Mouse (Mus musculus) liver, adult (tissue): ENCODE results near the gene Islr2.

ENCODE experiments used
- GATA4 ChIP-seq: IDR thresholded peaks from 2 replicates; pipeline ENCODE4 v1.6.1; 2014; ENCODE audit warnings: mild to moderate bottlenecking, low read length; ENCODE audit not compliant: insufficient replicate concordance

Islr2 gene

DNA sequence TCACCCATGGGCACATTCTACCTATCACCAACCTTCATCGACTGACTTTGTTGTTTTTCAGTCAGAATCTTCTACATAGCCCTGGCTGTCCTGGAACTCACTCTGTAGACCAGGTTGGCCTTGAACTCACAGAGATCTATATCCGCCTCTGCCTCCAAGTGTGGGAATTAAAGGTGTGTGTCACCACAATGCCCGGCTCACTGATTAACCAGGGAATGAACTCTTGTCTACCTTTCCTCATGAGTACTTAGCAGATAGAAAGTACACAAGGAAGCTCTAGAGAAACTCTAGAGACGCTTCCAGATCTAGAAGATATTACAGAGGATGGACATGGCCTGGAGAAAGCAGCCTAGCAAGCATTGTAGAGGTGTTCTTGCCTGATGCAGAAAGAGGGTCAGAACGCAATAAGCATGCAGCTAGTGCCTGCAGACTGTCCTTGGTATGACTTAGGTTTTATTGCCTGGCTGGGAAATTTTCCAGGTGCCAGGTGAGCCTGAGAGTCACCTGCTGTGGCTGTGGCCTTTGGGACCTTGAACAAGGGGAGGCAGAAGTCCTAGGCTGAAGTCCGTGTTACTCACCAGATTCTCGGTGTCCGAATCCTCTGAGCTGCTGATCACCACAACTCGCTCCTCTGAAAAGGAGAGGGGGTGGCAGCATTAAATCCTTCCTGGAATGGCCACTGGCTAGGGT, 24.8 kb upstream of the Islr2 start:
- no peak for TF ChIP-seq GATA4

DNA sequence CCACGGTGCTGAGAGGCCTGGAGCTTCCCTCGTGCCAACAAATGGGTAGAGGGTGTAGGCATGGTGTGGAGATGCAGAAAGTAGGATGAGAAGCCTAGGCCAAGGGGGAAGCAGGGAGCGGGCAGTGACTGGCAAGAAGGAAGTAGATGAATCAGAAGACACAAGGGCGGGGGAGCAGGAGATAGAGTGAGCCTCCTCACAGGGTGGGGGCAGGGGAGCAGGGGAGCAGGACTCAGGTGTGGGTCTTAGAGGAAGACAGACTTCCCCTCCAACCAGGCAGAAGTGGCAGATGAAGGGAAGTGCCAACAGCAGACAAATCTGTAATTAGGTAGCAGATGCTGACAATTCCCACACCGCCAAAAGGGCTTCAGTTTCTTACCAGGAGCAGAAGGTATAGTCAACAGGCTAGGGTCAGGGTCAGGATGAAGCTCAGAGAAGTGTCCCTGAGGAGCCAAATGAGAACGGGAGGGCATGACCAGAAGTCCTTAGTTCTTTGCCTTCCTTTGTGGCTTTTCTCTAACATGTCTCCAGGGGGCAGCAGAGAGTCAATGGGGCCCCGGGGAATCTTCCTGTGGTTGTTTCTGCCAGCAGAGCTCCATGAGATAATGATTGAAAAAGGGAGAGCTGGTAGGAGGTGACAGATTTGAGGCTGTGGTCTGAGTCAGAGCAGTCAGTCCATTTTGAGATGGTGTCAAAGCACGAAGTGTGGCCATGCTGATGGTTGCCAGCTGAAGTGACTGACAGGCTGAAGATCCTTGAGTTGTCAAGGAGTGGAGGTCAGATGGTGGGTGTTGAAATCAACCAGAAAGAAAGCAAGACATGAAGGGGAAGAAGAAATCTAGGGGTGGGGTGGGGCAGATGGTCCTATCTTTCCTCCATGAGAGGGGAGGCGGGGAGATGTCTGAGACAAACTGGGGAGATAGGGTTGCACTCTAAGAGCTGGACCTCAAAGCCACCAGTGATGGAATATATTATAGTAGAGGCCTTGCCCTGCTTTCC, 22.1 kb upstream of the Islr2 start:
- no peak for TF ChIP-seq GATA4

DNA sequence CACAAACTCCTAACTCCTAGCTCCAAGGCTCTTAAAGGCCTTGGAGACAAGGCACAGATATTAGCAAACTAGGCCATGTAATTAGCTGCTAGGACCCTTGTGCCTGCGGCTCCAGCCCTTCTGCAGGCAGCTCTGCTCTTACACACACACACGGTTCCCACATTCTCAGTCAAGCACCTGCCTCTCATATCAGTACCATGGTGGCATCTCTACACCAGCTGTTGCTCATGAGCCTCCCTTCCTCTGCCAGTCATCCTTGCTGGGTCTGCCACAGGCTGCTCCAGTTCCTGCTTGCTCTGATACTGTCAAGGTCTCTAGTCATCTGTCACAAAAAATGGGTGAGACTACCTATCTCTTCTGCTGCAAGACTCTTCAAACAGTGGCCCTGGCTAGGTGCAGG, 20.2 kb upstream of the Islr2 start:
- TF ChIP-seq GATA4, result no peak

DNA sequence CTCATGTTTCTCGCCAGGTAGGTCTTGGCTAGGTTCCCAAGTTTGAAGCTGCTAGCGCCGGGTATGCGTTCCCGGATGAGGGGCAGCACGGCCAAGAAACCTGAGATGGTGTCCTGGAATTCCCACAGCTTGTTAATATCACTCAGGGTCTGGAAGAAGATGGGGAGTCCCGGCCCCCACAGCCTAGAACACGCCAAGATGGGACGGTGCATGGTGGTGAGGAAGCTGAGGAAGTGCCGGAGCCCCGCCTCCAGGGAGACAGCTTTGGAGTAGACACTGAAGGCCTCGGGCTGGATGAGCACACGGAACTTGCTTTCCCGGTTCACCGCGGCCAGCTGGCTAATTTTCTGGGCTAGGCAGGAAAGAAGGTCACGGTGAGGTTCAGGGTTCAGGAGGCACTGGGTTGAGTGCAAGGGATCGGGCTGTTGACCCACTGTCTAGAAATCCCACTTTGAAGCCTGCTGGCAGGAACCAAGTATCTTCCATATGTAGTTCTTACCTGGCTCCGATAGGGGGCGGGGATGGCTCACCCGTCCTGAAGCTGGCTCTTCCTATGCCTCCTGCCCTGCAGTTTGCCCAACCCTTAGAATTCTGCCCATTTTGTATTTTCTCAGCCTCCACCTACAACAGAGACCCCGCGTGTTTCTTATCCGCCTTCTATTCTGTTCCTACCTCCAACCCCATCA, 16.2 kb upstream of the Islr2 start:
- no peak for TF ChIP-seq GATA4

DNA sequence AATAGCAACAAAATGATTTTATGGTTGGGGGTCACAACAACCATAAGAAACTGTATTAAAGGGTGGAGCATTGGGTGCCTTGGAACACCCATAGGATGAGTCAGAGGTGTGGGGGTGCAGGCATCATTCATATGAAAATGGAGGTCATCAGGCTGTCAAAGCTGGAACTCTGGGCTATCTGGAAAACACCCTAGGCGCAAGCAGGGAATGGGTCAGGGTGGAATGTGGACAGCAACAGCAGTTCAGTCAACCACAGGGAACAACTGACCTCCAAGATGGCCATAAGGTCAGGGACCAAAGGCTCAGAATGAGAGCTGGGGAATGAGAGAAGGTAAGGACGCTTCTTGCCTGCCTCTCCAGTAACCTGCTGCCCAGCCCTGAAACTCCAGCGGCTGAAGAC, 14.4 kb upstream of the Islr2 start:
- no peak for TF ChIP-seq GATA4

DNA sequence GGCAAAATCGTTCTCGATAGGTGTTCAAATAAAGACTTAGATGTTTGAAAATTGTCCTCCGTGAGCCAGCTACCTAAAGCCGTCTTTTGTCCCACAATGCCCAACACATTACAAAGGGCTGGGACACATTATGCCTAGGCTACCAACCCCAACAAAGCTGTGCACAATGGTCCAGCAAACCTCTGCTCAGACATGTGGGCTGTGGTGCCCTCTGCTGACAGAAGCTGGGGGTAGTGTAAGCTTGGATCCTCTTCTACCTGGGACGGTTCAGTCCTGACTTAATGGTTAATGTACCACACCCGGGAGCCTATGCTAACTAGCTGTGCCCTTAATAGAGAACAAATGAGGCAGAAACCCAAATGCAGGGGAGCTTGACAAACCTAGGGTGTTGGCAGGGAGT, 12.3 kb upstream of the Islr2 start:
- TF ChIP-seq GATA4, result no peak

DNA sequence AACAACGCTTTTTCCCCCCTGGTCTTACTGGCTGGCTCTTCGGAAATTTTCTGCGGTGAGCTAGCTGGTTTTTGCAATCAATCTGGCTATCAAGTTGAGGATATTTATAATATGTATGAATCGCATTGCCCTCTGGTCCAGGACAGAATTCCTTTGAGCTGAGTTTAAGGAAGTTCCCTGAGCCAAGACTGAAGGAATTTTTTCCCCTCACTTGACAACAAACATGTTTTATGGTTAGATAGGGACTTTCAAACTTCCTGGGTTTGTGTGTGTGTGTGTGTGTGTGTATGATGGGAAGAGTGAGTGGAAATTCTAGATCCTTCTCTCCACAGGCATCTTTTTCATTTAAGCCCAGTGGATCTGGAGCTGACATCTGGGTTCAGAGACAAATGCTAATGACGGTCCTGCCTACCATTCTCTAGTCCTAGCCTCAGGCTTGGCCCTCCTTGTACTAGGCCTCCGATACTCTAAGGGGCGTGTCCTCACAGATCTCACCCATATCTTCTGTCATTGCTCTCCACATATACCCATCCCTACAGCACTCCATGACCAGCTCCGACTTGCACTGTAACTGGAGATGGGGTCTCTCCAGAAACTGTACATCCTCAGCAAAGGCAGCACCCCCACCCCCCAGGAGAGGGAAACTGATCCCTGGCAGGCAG, 10.5 kb upstream of the Islr2 start:
- peak; percentile 45; the same call in 1 of the 2 replicates for TF ChIP-seq GATA4

DNA sequence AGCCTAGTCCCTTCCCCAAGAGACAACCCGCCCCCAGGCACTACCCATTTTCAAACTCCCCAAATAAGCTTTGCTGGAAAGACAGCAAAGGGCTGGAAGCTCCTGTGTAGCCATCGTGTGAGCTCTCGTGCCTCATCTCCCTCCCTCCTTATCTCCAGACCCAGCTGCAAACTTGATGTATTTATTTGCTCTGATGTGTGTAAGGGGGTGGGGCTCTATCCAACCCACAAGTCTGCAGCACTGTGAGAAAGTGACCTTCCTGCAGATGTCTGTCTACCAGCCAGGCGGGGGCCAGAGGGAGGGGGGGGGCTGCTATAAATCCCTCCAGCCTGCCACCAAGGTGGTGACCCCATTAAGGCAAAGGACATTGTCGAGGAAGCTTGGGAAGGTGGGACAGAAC, 9.7 kb upstream of the Islr2 start:
- TF ChIP-seq GATA4, result no peak

DNA sequence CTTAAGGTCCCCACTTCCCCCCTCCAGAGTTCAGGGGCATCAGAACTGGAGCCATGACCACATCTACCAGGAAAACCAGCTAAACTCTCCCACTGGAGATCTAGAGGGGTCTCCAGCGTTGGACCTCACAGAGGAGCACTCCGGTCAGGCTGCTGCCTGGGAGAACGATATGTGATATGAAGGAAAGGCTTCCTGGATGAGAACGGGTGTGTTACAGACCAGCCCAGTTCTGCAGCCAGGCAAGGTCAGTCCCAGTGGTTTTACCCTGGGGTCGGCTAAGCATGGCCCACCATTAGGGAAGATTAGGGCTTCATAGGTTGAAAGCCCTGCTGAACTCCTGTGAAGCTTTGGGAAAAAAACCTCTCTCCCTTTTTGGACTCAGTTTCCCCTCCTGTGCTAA, 9.3 kb upstream of the Islr2 start:
- no peak for TF ChIP-seq GATA4

DNA sequence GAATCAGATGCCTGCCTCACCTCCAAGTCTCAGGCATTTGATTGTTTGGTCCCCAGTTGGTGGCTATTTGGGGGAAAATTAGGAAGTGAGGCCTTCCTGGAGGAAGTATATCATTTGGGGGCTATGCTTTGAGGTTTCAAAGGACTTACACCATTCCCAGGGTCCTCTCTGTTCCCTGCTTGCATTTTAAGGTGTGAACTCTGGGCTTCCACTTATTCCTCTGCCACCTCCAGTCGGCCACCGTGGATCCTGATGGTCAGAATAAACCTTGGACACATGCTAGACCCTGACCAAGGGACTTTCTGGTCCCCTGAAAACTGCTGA, 6.1 kb upstream of the Islr2 start:
- TF ChIP-seq GATA4, result no peak

DNA sequence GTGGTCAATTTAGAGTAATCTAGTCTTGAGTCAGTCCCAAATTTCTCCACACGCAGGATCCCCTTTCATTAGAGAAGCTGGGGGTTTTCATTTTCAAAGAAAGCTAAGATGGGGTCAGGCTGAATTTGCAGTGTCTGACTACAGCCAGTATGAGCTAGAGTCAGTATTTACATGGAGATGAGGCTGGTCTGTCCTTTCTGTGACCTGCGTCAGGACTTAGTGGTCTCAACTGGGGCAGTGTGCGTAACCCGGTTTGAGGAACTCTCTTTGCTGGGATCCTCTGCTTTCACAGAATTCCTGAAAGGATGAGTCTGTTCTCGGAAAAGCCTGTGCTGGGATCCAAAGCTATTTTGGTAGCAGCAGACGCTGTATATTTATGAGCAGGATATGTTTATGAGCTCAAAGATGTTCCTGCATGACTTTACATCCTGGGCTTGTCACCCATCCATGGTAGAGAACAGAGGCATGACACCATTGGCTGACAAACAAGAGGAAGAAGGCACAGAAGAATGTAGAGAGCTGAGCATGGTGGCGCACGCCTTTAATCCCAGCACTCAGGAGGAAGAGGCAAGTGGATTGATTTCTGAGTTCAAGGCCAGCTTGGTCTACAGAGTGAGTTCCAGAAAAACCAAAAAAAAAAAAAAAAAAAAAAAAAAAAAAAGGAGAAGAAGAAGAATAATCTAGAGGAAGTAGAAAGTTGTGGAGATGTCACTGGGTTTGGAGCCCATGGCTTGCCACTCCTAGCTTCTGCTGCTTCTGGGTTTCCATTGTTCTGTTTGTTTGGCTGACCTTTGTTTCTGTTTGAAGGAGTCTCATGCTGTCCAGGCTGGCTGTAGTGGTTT, 5.6 kb upstream of the Islr2 start:
- TF ChIP-seq GATA4, result no peak

DNA sequence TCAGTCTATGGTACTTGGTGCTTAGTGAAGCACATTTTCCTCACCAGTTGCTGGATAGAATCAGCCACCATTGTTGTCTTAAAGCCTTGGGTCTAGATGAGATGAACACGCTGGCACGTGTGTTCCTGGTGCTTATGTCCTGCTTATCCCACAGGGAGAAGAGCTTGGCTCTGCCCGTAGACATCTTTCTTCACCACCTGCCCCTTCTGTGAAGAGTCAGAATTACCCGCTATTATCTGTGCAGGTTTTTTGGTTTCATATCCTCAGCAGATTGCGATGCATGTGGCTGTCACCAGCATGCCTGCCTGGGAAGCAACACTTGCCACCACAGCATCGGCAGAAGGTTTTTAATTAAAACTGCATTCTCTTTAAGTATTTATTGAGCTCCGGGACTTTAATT, 1.9 kb upstream of the Islr2 start:
- no peak for TF ChIP-seq GATA4

DNA sequence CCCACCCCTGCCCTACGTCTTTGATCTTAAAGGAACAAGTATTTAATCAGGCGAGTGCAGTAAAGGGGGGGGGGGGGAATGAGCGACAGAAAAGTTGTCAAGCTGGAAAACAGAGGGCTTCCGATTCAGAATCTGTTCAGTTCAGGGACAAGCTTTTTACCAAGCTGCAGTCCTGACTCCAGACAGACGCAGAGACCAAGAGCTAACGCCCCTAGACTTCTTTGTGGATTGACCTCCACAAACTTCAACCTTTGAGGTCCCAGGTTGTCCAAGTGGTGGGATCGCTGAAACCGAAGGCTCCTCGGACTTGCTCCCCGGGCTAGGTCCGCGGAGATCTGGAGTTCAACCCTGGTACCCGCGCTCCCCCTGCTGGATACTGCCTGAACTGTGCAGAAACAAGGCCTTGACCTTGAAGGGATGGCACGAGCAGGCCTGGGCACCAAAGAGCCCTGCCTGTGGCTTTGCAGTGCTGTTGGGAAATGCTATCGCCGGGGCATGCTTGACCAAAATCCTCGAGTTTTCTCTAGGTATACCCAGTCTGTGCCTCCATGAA, 405 bp upstream of the Islr2 start:
- TF ChIP-seq GATA4, result no peak

DNA sequence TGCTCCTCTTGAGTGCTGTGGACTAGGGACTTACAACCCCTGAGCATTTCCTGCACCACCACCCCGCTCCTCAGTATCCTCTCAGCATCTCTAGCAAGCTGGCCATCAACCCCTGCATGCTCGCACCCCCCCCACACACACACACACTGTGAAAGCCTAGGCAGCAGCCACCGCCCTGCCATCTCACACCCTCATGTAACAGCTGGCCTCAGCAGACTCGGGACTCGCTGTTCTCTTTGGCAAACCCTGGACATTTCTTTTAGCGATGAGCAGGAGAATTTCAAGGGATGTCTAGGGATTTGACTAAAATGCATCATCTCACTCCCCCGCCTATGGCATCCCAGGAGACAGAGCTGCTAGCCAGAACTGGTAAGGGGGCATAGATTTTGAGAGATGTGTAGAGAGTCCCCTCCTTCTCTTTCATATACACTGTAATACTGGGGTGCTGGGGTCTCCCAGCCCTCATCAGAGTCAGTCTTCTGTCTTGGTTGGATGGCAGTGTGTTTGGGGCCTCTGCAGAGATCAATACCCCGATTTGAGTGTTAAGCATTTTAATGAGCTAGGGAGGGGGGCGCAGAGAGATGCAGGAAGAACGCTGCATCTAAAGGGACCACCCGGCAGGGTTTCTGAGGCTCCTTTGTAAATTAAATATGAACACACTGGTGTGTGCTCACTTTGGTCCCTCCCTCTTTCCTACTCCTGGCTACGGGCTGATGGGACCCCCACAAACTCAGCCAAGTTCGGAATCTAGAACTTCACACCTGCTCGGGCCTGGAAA, 1.3 kb downstream of the Islr2 start:
- no peak for TF ChIP-seq GATA4
